Mouse (Mus musculus) frontal cortex, adult (tissue): ENCODE results near the gene Rps2.
"Not testable (repeated sequence)": the region's sequence is repeated elsewhere in the genome, so short reads cannot be mapped to it uniquely, and the experiment has no call there.

Experiments
- ATAC-seq: cut with Nextera tagmentation; 2 replicates; pipeline ENCODE4 v1.9.2; 2017; ENCODE audit warnings: mild to moderate bottlenecking, moderate library complexity, mixed read lengths; ENCODE audit not compliant: low TSS enrichment

The Rps2 gene

DNA sequence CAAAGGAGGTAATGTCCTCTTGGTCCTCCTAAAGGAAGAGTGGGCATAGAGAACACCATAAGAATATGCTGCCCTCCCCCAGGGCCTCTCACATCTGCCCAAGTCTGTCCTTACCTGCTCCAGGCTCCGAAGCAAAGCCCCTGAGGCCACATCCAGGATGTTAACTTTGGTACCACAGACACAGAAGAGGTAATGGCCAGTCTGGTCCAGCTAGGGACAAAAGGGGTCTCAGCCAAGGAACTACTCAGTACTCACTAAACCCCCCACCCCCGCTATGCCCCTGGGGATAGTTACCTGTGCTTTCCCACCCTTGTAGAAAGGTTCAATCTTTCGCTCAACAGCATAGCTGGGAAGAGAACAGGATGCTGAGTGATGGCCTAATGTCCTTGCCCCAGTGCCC, 12.1 kb upstream of the Rps2 start:
- no peak for ATAC-seq

DNA sequence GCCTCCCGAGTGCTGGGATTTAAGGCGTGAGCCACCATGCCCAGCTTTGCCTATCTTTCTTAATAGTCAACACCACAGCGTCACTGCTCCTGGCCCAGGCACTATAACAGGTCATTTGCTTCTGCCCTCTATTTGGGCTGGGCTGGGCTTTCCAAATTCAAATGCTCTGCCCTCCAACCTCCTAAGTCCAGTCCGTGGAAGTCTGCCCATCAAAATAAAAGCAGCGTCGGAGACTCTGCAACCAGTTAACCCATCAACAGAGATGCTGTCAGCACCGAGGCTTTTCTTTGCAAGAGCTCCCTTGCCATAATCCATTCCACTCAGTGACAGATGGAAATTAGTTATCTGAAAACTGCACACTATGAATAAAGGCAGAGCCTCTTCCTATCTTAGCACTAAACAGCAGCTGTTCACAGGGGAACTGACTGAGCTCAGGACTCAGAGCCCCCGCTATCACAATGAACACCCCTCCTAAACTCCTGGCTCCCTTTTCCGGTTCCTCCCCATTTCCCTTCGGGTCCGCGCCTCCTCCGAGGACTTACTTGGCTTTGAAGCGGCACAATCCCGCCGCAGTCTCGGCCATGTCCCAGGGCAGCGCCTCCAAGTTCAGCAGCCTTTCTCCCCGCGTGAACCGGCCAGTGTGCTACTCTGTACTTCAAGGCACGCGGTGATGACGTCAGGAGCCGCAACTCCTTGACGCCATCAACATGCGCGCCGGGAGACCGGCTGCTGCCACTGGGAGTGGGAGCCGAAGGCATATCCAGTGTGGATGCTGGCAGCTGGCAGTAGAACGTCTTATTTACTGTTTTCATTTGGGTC, 10.7 kb upstream of the Rps2 start, which contains the start of gene Tbl3:
Gene Tbl3, minus strand, starts transcription at position 679 of the 819 bp plus-strand sequence.
- ATAC-seq = peak; percentile 74; the same call in 1 of the 2 replicates

DNA sequence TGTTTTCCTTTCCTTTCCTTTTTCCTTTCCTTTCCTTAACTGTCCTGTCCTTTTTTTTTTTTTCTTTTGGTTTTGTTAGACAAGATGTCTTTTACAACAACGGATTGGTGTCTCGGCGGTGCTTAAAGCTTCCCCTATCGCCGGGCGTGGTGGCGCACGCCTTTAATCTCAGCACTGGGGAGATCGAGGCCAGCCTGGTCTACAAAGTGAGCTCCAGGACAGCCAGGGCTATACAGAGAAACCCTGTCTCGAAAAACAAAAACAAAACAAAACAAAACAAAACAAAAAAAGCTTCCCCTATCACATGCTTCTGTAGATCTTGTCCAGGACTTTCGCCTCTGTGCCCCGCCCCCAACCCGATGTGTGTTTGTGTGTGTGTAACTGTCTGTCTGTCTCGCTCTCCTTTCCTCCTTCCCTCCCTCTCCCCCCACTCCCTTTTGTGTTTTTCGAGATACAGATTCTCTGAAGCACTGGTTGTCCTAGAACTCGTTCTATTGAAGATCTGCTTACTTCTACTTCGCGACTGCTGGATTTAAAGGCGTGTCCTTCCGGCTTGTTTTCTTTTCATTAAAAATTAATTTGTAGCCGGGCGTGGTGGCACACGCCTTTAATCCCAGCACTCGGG, 10.0 kb upstream of the Rps2 start:
- ATAC-seq = peak; percentile 45; the same call in 1 of the 2 replicates

DNA sequence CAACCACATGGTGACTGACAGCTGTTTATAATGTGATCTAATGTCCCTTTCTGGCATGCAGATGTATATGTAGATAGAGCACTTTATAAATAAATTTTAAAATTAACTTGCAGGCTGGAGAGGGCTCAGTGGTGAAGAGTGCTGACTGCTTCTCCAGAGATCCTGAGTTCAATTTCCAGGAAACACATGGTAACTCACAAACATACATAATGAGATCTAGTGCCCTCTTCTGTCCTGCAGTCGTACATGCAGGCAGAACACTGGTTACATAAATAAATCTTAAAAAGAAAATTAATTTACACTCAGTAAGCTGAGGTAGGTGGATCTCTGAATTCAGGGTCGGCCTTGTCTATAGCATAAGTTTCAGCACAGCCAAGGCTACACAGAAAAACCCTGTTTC, 9.3 kb upstream of the Rps2 start:
- no peak for ATAC-seq

DNA sequence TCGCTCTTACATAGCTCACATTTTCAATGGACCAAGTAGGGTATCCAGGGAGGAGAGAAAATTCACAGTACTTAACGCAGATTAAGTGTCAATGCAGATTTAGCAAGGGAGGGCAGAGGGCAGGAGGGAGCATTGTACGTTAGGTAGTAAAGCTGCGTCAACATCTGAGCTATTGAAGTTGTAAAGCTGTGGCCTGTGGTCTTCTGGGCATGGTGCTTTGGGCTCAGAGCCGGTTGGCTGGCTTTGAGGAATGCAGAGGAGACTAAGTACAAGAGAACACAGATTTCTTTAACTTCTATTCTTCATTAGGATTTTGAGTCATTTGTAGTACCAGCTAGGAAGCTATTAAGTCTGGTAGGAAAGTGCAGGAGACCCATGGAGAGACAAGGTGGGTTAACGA, 2.4 kb upstream of the Rps2 start:
- no peak for ATAC-seq

DNA sequence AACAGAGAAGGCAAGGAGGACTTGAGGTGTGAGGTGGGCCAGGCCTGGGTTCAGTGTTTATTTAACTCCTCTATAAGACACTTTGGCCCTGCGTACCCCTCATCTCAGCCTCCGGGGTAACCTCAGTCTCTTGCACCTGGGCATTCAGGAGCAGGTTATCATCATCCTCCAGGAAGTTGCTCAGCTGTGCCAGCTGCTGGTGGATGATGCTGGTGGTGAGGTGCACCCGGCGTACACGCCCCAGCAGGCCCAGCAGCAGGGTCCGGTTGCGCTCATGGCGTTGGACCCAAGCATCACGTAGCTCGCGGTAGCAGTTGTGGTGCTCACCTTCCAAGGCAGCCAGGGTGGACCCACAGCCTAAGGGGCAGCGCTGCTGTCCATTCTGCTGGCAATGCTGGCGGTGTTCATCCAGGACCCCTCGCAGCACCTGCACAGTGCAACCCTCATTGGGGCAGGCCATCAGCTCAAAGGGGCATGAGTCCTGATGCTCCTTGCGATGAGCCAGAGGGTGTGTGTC, 1.7 kb upstream of the Rps2 start:
- ATAC-seq = no peak

DNA sequence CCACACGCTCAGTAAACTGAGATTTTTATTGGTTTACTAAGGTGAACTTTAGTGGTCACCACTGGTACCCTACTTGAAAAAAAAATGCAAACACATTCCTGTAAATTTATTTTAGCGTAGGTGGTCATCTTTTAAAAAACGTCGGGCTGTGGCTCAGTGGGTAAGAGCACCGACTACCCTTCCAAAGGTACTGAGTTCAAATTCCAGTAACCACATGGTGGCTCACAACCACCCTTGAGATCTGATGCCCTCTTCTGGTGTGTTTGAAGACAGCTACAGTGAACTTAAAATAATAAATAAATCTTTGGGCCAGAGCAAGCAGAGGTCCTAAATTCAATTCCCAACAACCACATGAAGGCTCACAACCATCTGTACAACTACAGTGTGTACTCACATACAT, 1.0 kb downstream of the Rps2 start:
- ATAC-seq = not testable (repeated sequence)

DNA sequence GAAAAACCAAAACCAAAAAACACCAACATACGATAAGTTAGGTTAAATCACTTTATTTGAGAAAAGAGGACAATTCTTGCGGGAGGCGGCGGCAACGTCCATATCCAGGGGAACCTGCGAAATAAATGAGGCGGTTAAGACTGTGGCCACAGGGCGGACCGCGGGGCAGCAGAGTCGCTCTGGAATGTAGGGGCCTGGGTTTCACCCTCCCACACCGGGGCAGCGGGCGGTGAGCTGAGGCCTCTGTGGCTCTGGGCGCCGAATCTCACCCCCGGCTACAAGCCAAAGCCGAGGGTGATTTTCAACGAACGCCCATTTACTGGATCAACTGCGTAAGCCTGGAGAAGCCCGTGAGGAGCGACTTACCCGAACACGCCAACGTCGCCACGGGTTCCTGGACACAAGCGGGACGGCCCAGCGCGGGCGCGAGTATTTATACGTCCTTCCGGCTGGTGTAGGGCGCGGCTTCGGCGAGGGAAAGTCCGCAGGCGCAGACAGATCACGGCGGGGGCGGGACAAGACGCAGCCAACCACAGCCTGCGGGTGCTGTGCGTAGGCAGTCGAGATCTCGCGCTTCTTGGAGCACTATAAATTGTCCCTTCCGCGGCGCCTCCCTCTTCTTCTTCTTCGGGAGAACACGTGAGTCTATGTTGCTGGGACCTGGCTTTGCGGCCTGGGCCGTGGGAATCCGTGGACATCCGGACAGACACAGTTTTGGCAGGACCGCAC, 1.7 kb downstream of the Rps2 start:
- peak; percentile 93 for ATAC-seq

DNA sequence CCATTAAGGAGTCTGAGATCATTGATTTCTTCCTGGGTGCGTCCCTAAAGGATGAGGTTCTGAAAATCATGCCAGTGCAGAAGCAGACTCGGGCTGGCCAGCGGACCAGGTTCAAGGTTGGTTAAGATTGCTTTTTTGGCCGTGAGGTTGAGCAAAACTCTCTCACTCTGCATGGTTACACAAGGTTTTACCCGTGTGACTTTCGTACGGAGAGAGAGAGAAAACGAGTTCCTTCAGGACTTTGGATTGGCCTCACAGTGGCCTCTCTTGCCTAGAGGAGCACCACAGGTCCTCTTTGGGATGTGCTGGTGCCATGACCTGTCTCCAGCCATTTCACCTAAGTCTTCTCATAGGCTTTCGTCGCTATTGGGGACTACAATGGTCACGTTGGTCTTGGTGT, 2.7 kb downstream of the Rps2 start:
- not testable (repeated sequence) for ATAC-seq

DNA sequence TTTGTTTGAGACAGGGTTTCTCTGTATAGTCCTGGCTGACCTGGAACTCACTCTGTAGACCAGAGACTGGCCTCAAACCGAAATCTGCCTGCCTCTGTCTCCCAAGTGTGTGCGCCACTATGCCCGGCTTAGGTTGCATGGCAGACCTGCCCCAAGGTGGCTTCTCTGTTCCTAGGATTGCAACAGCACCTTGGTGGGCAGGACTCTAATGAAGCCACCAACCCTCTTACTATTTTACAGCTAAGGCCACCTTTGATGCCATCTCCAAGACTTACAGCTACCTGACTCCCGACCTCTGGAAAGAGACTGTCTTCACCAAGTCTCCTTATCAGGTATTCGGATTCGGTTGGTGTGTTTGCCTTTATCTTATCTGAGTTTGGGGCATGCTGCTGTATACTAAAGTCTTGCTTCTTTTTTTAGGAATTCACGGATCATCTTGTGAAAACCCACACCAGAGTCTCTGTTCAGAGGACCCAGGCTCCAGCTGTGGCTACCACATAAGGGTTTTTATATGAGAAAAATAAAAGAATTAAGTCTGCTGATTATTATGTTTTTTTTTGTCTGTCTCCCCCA, 3.6 kb downstream of the Rps2 start:
- not testable (repeated sequence) for ATAC-seq

DNA sequence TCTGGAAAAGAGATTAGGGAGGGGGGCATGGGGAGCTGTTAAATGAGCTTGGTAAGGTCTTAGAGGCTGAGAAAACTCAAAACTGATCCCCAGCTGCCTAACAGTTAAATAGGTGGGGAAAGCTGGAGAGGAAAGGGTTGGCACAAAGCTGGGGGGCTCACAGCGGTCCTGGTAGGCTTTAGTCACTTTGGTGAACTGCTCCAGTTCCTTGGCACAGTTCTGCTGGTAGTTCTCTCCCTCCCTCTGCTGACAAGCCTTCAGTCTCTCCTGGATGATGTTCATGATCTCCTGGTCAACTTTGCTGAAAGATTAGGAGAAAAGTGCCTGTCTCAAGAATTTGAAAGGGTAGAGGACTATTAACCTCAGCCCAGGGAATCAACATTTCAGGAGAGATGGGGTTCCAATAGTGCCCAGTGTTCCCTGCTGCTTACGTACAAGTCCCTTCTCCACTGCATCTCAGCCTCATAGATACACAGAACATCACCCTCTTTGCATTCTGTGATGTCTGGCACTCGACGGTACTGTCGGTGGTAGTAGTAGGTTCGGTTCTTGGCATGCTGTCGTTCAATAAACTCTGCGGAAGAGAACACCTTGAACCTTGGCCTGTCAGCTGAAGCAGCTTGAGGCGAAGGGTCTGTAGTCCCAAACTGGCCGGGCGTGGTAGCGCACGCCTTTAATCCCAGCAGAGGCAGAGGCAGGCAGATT, 4.5 kb downstream of the Rps2 start:
- ATAC-seq = no peak

DNA sequence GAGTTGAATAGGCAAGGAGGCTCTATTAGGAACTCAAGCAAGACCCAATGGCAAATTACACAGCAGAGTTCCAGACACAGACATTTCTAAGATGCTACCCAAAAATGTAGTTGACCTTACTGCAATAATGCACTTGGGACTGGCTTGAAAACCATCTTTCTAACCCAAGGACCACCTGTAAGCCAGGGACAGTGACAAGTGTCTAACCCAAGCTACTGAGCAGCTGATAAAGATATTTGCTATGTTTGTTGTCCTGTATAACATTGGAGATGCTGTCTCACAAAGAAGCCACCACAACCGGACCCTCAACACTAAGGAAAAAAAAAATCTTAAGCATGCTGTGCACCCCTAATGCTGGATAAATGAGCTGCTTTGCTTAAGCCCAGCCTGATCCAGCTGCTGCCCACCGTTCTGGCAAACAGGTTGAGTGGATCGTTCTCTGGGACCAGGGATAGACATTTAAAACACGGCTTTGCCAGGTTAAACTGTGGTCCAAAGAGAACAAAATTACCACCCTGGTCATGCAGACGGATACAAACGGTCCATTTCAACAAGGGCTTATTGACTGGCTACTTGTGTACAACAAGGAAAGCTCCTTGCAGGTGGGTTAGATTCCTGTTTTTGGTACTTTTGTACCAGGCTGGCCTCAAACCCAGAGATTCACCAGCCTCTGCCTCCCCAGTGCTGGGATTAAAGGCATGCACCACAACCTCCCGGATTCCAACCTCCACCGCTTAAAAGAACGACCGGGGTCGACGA, 5.4 kb downstream of the Rps2 start:
- ATAC-seq = no peak

DNA sequence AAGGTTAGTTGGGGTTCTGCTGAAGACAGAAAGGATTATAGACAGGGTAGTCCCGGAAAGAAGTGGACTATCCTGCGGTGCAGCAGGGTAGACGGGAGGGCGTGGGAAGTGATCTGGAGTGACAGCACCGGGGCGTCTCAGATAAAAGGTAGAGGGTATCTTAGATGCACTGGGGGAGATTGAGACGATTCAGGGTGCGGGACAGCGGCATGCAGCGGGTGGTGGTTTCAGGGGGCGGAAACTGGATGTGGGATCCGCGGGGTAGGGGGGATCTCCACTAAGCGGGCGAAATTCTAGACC, 5.9 kb downstream of the Rps2 start:
- ATAC-seq = 0 out of 2 replicates have a peak, but pooled peaks have one; percentile 5

DNA sequence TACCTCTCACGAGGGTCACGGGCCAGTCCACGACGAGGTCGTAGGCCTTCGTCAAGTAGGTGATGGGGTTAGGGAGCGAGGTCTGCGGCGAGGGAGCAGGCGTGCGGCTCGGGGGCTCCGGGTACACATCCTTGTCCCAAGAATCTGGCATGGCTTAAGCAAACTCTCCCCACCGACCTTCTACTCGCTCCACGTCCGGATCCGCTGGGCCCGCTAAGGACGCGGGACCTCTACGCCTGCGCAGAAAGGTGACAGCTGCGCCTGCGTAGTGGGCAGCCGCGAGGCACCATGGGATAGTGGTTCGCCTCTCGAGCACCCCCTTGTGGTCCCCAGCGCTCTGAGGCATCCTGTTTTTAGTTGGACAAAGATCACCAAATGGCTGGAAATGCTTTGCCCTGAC, 6.3 kb downstream of the Rps2 start, which contains the start of gene Ndufb10:
Gene Ndufb10, minus strand, starts transcription at position 295 of the 400 bp plus-strand sequence.
- ATAC-seq = peak; percentile 79

DNA sequence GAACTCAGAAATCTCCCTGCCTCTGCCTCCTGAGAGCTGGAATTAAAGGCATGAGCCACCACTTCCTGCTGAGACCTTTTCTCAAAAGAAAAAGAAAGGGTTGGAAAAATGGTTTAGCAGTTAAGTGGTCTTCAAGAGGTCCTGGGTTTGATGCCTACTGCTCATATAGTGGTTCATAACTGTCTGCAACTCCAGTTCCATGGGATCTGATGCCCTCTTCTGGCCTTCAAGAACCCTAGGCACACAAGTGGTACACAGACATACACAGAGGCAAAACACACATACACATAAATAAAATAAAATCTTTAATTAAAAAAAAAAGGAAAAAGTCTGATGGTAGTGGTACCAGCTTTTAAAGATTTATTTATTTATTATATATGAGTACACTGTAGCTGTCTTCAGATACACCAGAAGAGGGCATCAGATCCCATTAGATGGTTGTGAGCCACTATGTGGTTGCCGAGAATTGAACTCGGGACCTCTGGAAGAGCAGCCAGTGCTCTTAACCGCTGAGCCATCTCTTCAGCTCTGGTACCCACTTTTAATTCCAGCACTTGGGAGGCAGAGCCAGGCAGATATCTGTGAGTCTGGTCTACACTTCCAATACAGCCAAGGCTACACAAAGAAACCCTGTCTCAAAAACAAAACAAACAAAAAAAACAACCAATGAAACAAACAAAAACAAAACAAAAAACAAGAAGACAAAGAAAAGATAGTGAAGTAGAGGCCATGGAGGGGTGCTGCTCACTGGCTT, 7.9 kb downstream of the Rps2 start:
- ATAC-seq = no peak

DNA sequence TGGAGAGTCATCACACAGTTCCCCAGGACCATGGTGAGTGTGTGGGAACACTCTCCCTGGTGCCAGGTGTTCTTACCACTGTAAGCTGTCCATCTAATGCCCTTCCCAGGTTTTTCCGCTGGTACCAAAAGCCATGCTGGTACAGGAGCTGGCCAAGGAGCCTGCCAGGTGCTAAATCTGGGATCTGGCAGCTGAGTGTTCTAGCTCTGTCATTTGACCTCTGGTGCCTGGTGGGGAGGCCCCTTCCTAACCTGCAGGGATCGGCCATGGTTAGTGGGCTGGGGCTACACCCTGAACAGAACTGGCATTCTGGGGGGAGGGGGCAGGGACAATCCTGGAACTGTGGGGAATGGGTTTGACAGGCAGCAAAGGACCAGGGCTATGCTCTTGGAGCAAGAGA, 9.7 kb downstream of the Rps2 start, which contains the start of gene Rpl3l:
Gene Rpl3l, plus strand, starts transcription at position 203 of the 400 bp plus-strand sequence.
- ATAC-seq = no peak

DNA sequence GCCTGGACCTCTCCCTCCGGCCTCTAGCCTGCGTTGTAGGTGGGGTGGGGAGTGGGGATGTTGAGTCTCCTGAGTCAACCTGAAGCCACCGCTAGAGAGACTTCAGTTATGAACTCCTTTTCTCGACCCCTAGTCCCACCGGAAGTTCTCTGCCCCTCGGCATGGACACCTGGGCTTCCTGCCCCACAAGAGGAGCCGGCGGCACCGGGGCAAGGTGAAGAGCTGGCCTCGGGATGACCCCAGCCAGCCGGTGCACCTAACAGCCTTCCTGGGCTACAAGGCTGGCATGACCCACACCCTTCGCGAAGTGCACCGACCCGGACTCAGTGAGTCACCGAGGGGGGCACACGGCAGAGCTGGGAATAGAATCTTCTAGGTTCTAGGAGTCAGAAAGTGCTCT, 10.3 kb downstream of the Rps2 start:
- ATAC-seq = no peak

DNA sequence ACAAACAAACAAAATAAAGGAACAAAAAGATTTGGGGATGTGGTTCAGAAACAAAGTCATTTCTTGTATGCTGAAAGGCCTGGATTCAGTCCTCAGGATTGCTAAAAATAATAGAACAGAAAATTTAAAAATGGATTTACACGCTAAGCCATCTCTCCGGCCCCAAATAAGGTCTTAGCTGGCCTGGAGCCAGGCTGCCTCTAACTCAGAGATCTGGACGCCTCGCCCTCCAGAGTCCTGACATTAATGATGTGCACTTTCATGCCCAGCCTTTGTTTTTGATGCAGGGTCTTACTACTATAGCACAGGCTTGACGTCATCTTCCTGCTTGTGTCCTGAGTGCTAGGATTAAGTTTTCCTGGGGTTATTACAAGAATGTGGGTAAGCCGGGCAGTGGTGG, 11.2 kb downstream of the Rps2 start:
- ATAC-seq = no peak

DNA sequence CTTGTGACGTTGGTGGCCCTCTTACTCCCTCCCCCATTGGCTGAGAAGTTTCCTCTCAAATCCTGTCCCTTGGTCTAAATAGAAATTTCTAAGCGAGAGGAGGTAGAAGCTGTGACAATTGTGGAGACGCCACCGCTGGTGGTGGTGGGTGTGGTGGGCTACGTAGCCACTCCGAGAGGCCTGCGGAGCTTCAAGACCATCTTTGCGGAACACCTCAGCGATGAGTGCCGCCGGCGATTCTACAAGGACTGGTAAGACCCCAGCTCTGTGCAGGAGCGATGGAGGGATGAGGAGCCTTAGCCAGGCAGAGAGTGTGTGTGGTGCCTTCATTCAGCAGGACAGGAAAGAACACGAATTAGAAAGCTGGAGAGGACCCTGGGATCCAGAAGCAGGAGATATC, 12.9 kb downstream of the Rps2 start:
- no peak for ATAC-seq
